16 mouse cellular contexts compared by ENCODE assay signal in genomic region chr2:130469935-130470334, GRCm38 (mm10). TPM values are rescaled to one million over a fixed set of nuclear protein-coding genes. Genes with fewer than 3 reads are reported as not detected.
DNase-seq lines count a peak whose midpoint lies in the region; ATAC-seq lines count a peak whose summit lies in the region.
"Had no signal": no experiment of that assay in that cellular context is flagged by ENCODE, and none has a peak within 500 bp of the region (broad histone marks: within the 10 kb centered on the region; RNA-seq: fewer than 3 reads in every experiment).

No protein-coding gene starts in this region.

- no peaks in the 10 kb centered on the region for H3K9me3 ChIP-seq in hindbrain, embryonic 12.5 days (replicated peaks)
- H3K9me3 ChIP-seq in hindbrain, embryonic 13.5 days: no peaks in the 10 kb centered on the region
- H3K9me3 ChIP-seq in hindbrain, embryonic 16.5 days (ENCODE audit: control insufficient read depth, low read length): no peaks in the 10 kb centered on the region
- H3K9me3 ChIP-seq in midbrain, embryonic 11.5 days (ENCODE audit: control insufficient read depth, low read length): no peaks in the 10 kb centered on the region
- H3K9me3 ChIP-seq: heart, embryonic 15.5 days had no signal

- peak overlapping the region; percentile 17; the same call in 1 of the 2 replicates for H3K27ac ChIP-seq in hindbrain, embryonic 12.5 days
- H3K27ac ChIP-seq in hindbrain, embryonic 13.5 days: no peak overlapping the region
- 0 out of 2 replicates have a peak overlapping the region, but pooled peaks have one; percentile 20 for H3K27ac ChIP-seq in hindbrain, embryonic 16.5 days (ENCODE audit: low read depth, low read length)
- no peak overlapping the region for H3K27ac ChIP-seq in midbrain, embryonic 11.5 days (ENCODE audit: low read depth, low read length)
- H3K27ac ChIP-seq: heart, embryonic 15.5 days had no signal

- 70% methylated on average over 2 of the region's 2 CpGs for WGBS in hindbrain, embryonic 12.5 days
- 65% methylated on average over 2 of the region's 2 CpGs for WGBS in hindbrain, embryonic 13.5 days
- WGBS in hindbrain, embryonic 16.5 days: 68% methylated on average over 2 of the region's 2 CpGs
- WGBS in midbrain, embryonic 11.5 days: 66% methylated on average over 2 of the region's 2 CpGs

- ATAC-seq in hindbrain, embryonic 12.5 days (ENCODE audit: low FRiP score): no peak
- ATAC-seq in hindbrain, embryonic 13.5 days (ENCODE audit: low FRiP score): no peak
- ATAC-seq in hindbrain, embryonic 16.5 days: peak; percentile 40; the same call in 1 of the 2 replicates
- ATAC-seq in midbrain, embryonic 11.5 days (ENCODE audit: low FRiP score): 0 out of 2 replicates have a peak, but pooled peaks have one; percentile 30
- no peak for ATAC-seq in CD4-positive, CD25-positive, alpha-beta regulatory T cell, adult 4 months
- ATAC-seq: intestine, embryonic 16.5 days had no signal

- peak; percentile 63 for DNase-seq in c-Kit-positive CD71-positive TER-119-negative erythroid progenitor cells, embryonic 14.5 days (ENCODE audit: low read depth)
- no peak for DNase-seq in midbrain, embryonic 11.5 days (ENCODE audit: low spot score, missing footprints)
- DNase-seq in kidney, adult 11 months: no peak
- no peak for DNase-seq in lung, postnatal 36 days
- DNase-seq: adrenal gland, postnatal 14 days; gastrocnemius, postnatal 14 days; kidney, postnatal 4 days; lung, postnatal 10 days had no signal

- H3K27me3 ChIP-seq in hindbrain, embryonic 12.5 days: no peaks in the 10 kb centered on the region
- H3K27me3 ChIP-seq in hindbrain, embryonic 13.5 days: no peaks in the 10 kb centered on the region
- no peaks in the 10 kb centered on the region for H3K27me3 ChIP-seq in hindbrain, embryonic 16.5 days (replicated peaks; ENCODE audit: control insufficient read depth, insufficient read depth, low read length)
- H3K27me3 ChIP-seq in midbrain, embryonic 11.5 days (ENCODE audit: control insufficient read depth, insufficient read depth, low read length): no peaks in the 10 kb centered on the region
- H3K27me3 ChIP-seq: heart, embryonic 15.5 days had no signal

- no peak overlapping the region for H3K4me2 ChIP-seq in hindbrain, embryonic 12.5 days (replicated peaks)
- no peak overlapping the region for H3K4me2 ChIP-seq in hindbrain, embryonic 13.5 days
- no peak overlapping the region for H3K4me2 ChIP-seq in hindbrain, embryonic 16.5 days (ENCODE audit: low read length)
- no peak overlapping the region for H3K4me2 ChIP-seq in midbrain, embryonic 11.5 days
- H3K4me2 ChIP-seq: heart, embryonic 15.5 days had no signal

- H3K4me3 ChIP-seq in hindbrain, embryonic 12.5 days: no peak overlapping the region
- no peak overlapping the region for H3K4me3 ChIP-seq in hindbrain, embryonic 13.5 days
- H3K4me3 ChIP-seq in hindbrain, embryonic 16.5 days (ENCODE audit: low read length): no peak overlapping the region
- H3K4me3 ChIP-seq in midbrain, embryonic 11.5 days (ENCODE audit: low read depth, low read length): no peak overlapping the region
- H3K4me3 ChIP-seq: erythroblast, embryonic 14.5 days; heart, embryonic 15.5 days; myocyte had no signal

- H3K9ac ChIP-seq in hindbrain, embryonic 12.5 days: no peak overlapping the region
- no peak overlapping the region for H3K9ac ChIP-seq in hindbrain, embryonic 13.5 days
- no peak overlapping the region for H3K9ac ChIP-seq in hindbrain, embryonic 16.5 days (ENCODE audit: low read depth, low read length)
- no peak overlapping the region for H3K9ac ChIP-seq in midbrain, embryonic 11.5 days (ENCODE audit: low read length)
- H3K9ac ChIP-seq: heart, embryonic 15.5 days had no signal

- peaks cover 19% of the 10 kb centered on the region for H3K4me1 ChIP-seq in hindbrain, embryonic 12.5 days
- H3K4me1 ChIP-seq in hindbrain, embryonic 13.5 days (replicated peaks): peaks cover 19% of the 10 kb centered on the region
- H3K4me1 ChIP-seq in hindbrain, embryonic 16.5 days (ENCODE audit: control insufficient read depth, insufficient read depth, low read depth, low read length): peaks cover 12% of the 10 kb centered on the region
- H3K4me1 ChIP-seq in midbrain, embryonic 11.5 days (ENCODE audit: control insufficient read depth, insufficient read depth, low read length): peaks cover 16% of the 10 kb centered on the region

- no peaks in the 10 kb centered on the region for H3K36me3 ChIP-seq in hindbrain, embryonic 12.5 days
- H3K36me3 ChIP-seq in hindbrain, embryonic 13.5 days: no peaks in the 10 kb centered on the region
- H3K36me3 ChIP-seq in hindbrain, embryonic 16.5 days (ENCODE audit: control insufficient read depth, insufficient read depth, low read length): no peaks in the 10 kb centered on the region
- no peaks in the 10 kb centered on the region for H3K36me3 ChIP-seq in midbrain, embryonic 11.5 days (ENCODE audit: control insufficient read depth, insufficient read depth, low read length)
- H3K36me3 ChIP-seq: heart, embryonic 15.5 days had no signal

RNA-seq across cellular contexts. Expression of gene Ptpra, which starts 19.9 kb away (rescaled TPM):
- polyA plus RNA-seq in hindbrain, embryonic 12.5 days (2016; fragmentation: Nextera tagmentation; extraction: Ambion mirVana): 129 and 138 TPM in 2 replicates
- polyA plus RNA-seq in hindbrain, embryonic 13.5 days (2015; fragmentation: Nextera tagmentation; extraction: Ambion mirVana): 123 and 126 TPM in 2 replicates
- 134 and 144 TPM in 2 replicates for polyA plus RNA-seq in hindbrain, embryonic 16.5 days (2015; fragmentation: Nextera tagmentation; extraction: Ambion mirVana)
- 109 and 111 TPM in 2 replicates for polyA plus RNA-seq in midbrain, embryonic 11.5 days (2014; fragmentation: Nextera tagmentation; extraction: Ambion mirVana)
- polyA plus RNA-seq in CD4-positive, CD25-positive, alpha-beta regulatory T cell, adult 4 months (2017; shearing (Covaris generic)): 10 to 100 TPM; 62.5 to 63.1 TPM

RNA-seq across cellular contexts. Expression of gene Pced1a, which starts 45.4 kb away (rescaled TPM):
- polyA plus RNA-seq in hindbrain, embryonic 12.5 days (2016; fragmentation: Nextera tagmentation; extraction: Ambion mirVana): 12.3 and 12.4 TPM in 2 replicates
- 12.0 and 12.2 TPM in 2 replicates for polyA plus RNA-seq in hindbrain, embryonic 13.5 days (2015; fragmentation: Nextera tagmentation; extraction: Ambion mirVana)
- polyA plus RNA-seq in hindbrain, embryonic 16.5 days (2015; fragmentation: Nextera tagmentation; extraction: Ambion mirVana): 15.2 and 15.4 TPM in 2 replicates
- polyA plus RNA-seq in midbrain, embryonic 11.5 days (2014; fragmentation: Nextera tagmentation; extraction: Ambion mirVana): 7.5 and 8.0 TPM in 2 replicates
- polyA plus RNA-seq in CD4-positive, CD25-positive, alpha-beta regulatory T cell, adult 4 months (2017; shearing (Covaris generic)): 10 to 100 TPM; 10.1 to 17.8 TPM

RNA-seq across cellular contexts. Expression of gene Vps16, which starts 45.8 kb away (rescaled TPM):
- polyA plus RNA-seq in hindbrain, embryonic 12.5 days (2016; fragmentation: Nextera tagmentation; extraction: Ambion mirVana): 107 and 115 TPM in 2 replicates
- 99.9 and 113 TPM in 2 replicates for polyA plus RNA-seq in hindbrain, embryonic 13.5 days (2015; fragmentation: Nextera tagmentation; extraction: Ambion mirVana)
- 104 and 105 TPM in 2 replicates for polyA plus RNA-seq in hindbrain, embryonic 16.5 days (2015; fragmentation: Nextera tagmentation; extraction: Ambion mirVana)
- 83.7 and 91.7 TPM in 2 replicates for polyA plus RNA-seq in midbrain, embryonic 11.5 days (2014; fragmentation: Nextera tagmentation; extraction: Ambion mirVana)
- 100 to 1,000 TPM; 243 to 271 TPM for polyA plus RNA-seq in CD4-positive, CD25-positive, alpha-beta regulatory T cell, adult 4 months (2017; shearing (Covaris generic))

Comparison
In these comparisons a context has a peak if more than half of its experiments do, and no peak if none do; other contexts are left out.
1. ATAC-seq: peak in hindbrain, embryonic 16.5 days (single experiment) and midbrain, embryonic 11.5 days (single experiment); none in hindbrain, embryonic 12.5 days (single experiment), hindbrain, embryonic 13.5 days (single experiment) and CD4-positive, CD25-positive, alpha-beta regulatory T cell, adult 4 months (single experiment).
2. H3K27ac ChIP-seq: peak in hindbrain, embryonic 12.5 days (single experiment) and hindbrain, embryonic 16.5 days (single experiment); none in hindbrain, embryonic 13.5 days (single experiment) and midbrain, embryonic 11.5 days (single experiment).